Mouse (Mus musculus) WW6 (cell line): ENCODE measurements around the gene Fgfr2.
"Not testable (repeated sequence)": the region's sequence is repeated elsewhere in the genome, so short reads cannot be mapped to it uniquely, and the experiment has no call there.

ENCODE experiments used
- DNase-seq: peaks from one replicate; pipeline ENCODE4 v3.0.0-alpha.2; 2013; ENCODE audit warnings: low read depth, low spot score

Gene Fgfr2

DNA sequence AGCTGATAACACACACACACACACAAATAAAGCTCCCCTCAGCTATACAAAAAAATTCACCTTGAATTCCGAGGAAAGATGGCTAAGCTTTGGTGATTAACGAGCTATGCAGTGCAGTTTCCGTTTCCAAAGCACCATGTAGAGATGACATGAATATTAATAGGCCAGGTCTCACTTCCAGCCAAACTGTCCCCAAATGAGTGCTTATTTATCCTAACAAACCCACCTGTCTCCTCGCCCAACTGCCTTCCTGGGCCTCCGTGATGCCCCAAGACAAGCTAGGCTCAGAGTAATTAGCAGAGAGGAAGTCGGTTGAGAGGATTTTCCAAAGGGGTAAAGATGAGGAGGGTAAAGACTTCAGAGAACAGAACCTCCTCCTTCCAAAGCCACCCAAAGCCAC is 2652.1 kb downstream of the Fgfr2 start:
- no peak for DNase-seq

DNA sequence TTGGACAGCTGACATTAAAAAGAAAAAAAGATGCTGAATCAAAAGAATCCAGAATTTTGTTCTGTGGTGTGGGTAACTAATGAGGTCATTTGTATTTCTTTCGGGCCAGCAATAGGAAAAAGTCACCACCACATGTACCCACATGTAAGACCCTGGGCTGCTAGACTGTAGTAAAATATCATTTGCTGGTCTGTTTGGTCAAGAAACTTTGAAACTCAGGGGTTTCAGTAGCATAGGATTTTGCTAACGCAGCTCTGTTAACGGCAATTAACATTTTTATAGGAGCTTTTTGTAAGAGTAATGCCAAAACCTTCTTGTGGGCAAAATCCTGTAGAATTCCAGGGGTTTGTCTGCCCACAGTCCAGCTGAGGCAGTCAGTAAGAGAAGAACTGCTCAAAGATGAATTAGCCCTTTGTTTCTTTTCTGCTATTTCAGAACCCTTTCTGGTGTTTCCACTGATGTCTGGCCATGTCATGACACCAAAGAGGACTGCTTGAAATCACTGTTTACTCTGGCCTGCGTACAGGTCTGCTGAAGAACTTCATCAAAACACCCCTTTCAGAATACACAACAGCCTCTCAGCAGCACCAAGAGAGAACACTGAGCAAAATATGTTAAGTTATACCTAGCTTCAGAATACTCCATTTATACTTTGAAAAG is 2667.4 kb downstream of the Fgfr2 start:
- no peak for DNase-seq

DNA sequence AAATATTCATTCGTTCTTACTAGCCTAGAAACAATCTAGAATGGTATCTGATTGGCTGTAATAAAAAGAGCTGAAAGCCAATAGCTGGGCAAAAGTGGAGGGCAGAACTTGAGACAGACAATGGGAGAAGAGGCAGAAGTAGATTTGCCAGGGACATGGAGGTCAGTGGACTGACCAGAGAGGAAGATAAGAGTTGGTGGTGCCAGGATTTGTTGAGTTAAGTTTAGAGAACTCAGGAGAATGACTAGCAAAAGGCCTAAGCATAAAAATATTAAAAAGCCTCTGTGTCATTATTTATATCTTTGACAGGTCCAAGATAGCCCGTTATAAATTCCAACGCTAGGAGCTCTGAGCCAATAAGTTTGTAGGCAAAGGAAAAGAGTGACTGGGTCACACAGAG is 2668.9 kb downstream of the Fgfr2 start:
- DNase-seq: no peak

DNA sequence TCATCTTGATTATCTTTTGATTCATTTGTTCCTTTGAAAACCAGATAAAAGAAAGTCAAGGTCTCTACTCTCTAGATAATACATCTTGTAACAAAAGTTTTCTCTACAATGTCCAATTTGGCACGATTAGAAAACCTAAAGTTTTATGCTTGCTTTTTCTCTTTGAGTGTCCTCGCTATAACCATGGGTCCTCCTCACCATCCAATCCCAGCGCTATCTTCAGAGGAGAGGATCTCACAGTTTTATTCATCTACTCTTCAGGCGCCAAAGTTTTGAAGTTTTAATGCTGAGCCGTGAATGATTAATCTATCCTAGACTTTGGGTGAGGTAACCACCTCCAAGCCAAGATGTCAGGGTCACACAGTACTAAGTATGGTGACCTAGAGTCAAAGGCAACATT is 2687.4 kb downstream of the Fgfr2 start:
- DNase-seq: no peak

DNA sequence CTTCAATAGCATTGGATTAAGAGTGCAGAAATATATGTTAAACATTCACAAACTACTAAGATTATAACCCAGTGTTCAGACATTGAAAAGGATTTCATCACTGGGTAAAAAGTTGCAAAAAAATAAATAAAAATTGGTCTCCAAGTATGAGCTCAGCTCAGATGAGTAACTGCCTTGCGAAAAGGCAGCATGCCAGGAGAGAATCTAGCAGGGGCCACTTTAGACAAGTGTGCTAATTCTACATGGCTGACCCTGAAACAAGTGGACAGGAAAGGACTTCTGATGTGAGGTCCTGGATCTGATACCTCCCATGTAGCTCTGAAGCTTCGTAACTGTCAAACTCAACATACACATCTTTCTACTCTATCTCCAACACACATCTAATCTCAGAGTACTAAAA is 2691.0 kb downstream of the Fgfr2 start:
- DNase-seq: no peak

DNA sequence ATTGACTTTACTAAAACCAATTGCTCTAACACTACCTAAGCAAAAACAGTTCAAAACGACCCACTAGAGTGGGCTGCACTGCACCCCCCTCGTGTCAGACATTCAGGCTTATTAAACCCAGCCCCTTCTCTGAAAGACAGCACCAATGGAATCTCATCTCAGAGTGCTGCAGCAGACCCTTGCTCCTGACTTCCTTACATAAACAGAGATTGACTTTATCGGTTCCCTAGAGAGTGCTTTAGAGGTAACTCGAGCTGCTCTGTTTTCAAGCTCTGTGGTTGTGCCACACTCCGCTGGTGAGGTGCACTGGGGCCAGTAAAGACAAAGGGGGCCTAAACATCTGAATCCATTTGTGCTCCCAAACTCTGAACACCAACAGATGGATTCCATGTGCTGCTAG is 2696.6 kb downstream of the Fgfr2 start:
- no peak for DNase-seq

DNA sequence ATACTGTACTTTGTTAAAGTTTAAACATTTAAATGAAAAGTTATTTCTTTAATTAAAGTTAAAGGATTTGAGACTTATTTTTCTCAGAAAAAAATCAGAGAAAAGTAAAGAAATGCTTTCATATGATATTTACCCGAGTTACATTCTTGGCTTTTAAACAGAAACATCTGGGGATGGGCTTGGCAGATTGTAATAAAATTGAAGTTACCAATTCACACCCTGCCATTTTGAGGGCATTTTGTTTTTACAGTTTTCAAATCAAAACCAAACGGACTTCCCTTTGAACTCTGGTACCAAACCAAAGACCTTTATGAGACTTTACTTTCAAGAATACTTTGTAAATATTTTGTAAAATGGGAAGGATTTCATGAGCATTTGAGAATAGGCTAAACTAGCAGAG is 2697.2 kb downstream of the Fgfr2 start:
- no peak for DNase-seq

DNA sequence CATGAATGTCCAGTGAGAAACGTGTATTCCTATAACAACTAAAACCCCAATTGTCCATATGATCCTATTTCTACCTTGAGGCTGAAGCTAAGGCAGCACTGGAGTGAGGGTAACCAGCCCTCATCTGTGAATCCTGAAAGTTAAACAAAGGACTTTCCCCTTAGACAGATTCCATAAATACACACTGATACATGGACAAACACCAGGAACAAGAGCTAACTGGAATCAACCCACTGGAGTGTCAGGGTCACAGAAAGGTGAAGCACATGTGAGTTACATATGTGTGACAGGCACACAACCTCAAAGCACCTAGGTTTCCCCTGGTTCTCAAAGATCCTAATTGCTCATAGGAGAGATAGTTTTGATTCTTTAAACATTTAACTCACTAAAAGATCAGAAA is 2703.2 kb downstream of the Fgfr2 start:
- DNase-seq: no peak

DNA sequence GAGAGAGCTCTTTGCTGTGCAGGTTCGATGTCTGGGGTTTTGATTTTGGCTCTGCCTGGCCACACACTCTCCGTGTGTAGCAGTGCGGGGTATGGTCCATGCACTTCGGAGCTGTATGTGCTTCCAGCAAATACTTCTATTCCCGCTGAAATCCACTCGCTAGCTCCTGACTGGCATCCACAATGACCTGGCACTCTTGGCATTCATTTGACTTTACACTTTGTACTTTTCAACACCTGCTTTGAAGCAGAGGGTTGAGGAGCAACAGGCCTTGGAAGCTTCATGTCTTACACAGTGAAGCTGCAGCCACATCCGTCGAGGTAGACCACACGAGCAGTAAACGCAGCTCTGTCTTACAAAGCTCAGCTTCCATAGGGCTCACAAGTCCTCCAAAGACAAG is 2715.5 kb downstream of the Fgfr2 start:
- DNase-seq: no peak

DNA sequence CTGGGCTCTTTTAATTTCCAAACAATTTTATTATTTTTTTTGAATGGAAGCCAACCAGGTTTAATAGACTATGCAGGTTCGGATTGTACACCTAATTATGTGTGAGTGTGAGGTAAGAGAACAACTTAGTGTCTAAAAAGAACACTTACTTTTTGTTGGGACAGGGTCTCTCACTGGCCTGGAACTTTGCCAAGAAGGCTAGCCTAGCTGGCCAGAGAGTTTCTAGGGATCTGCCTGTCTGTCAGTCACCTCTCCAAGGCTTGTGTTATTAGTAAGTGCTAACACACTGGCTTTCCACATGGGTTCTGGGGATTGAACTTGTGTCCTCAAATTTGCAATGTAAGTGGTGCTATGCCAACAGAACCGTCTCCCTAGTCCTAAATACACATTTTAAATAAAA is 2719.8 kb downstream of the Fgfr2 start:
- no peak for DNase-seq

DNA sequence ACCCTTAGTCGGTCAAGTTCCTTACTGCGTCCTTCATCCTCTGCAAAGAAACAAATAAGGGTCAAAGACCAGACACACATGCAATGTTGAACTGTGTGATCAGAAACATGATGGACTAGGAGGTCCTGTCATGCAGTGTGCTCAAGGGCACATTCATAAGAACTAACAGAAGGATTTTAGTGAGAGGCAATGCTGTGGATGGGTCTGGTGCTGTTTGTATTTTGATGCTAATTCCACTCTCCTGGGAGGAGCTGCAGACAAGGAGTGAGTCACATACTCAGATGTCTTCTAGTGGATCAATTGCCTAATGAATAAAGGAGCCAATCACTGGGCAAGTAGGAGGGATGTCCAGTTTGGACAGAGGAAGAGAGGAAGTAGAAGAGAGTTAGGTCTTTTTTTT is 2728.5 kb downstream of the Fgfr2 start:
- DNase-seq: no peak

DNA sequence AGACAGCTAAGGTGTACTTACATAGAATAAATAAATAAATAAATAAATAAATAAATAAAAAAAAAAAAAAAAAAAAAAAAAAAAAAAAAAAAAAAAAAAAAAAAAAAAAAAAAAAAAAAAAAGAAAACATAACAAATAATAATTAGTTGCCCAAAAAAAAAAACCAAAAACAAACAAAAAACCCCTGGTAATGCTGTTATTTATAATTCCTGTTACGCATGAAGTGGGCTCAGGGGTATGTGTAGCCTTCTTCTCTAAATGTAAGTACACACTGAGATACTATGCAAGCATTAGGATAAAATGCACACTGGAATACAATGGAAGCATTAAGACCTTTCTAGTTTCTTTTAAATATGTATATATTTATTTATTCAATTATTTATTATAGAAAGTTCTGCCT is 2733.1 kb downstream of the Fgfr2 start:
- DNase-seq: not testable (repeated sequence)

DNA sequence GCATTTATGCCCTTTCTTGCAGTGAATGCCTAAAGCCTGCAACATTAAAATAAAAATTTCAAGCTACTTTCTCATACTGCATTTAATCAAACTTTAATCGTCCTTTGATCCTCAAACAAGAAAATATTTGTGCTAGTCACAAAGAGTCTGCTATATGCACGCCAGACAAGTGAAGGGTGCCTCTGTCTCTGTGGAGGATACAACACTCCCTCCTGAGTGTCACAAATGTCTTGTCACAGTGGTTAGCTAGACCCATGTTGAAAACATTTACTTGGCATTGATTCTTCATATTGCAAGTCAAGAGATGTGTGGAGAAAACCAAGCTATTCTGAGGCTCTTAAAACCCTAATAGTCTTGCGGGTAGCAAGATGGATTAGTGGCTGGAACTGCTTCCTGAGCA is 2736.8 kb downstream of the Fgfr2 start:
- no peak for DNase-seq

DNA sequence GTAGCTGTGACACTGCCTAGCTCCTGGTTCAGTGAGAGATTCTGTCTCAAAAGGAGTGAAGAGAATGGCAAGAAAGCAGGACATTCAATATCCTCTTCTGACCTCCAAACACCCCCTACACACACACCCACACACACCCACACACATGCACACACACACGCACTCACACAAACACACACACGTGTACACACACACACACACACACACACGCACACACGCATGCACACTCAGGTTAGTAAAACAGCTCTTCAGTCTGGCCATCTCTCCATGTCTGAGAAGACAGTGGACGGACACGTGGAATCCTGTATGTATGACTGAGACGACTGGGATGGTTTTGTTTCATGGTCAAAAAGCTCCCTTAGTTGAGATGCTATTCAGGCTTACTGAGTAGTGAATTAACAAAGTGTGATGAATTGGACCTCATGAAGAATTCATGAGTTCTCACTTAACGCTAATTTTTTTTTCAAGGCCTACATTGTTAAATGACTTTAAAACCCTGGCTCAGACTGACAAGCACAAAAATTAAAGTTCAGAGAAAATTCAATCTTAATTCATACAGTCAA is 2737.3 kb downstream of the Fgfr2 start:
- DNase-seq: no peak

DNA sequence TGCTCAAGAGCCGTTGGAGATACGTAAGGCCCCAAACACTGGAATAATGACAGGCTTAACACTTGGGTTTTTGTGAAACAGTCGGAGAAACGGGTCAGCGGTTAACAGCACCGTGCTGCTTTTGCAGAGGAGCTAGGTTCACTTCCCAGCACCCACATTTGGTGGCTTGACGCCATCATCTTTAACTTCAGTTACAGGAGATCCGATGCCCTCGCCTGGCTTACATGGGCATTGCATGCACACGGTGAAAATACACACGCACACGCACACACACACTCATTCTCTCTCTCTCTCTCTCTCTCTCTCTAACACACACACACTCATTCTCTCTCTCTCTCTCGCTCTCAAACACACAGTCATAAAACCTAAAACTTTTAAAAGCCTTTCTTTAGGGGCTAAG is 2741.0 kb downstream of the Fgfr2 start:
- no peak for DNase-seq

DNA sequence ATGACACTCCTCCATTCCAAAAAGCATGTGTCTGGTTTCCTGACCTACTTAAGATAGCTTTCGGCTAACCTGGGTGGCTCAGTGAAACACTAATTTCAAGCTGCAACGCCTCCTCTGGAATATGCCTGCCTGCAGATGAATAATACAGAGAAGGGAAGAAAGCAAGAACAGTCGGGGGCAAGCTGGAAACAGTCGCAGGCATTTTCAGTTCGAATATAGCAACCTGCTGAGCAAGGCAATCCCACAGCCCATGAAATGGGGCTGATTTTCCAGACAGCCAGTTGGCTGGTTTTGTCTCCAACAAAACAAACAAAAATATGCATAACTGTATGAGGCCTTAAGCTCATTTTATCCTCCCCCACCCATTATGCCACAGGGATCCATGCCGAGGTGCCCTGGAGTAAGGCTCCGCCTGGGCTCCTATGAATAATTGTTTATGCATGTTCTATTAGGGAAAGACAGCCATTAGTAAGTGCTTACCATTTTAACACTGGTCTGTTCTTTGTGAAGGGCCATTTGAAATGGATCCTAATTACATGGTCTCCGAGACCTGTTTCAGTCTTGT is 2741.7 kb downstream of the Fgfr2 start:
- DNase-seq: no peak

DNA sequence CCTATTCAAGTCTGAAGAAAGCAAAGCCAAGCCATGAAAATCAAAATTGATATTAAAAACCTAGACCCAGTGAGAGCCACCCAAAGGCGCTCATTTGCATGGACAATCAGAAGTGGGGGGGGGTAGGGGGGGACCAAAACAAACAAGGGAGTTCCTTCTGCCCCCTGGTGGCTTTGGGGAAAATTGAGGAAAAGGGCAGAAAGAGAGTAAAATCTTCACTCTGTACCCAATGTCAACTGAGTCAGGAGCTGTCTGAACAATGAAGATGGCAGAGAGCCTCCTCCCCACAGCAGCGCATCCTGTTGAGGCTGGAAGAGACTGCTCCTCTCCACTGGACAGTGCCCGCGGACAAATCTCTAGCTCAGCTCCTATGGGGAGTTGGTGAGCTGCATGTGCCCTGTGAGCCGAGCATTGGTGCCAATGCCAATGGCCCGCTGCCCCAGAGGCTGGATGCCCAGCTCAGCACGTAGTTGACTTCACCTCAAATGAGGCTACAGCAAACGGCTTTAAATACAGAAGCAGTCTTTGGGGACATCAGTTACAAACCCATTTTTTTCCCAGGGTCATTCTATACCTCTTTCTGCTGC is 2742.3 kb downstream of the Fgfr2 start:
- no peak for DNase-seq

DNA sequence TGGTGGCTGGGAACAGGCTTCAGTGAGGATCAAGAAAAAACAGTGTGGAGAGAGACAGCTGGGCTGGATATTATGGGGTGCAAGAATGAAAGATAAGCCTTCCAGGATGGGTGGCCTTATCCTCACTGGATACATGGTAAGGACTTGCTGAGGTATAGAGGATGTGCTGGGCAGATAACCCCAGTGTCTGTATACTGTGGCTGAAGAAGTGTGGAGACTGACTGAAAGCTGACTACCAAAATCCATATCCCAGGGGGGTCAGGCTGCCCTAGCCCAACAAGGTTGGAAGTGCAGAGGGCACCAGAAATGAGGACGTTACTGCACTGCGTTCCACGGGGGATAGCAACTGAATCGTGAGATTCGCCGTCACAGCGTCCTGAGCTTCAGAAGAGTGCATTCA is 2742.8 kb downstream of the Fgfr2 start:
- DNase-seq: no peak

DNA sequence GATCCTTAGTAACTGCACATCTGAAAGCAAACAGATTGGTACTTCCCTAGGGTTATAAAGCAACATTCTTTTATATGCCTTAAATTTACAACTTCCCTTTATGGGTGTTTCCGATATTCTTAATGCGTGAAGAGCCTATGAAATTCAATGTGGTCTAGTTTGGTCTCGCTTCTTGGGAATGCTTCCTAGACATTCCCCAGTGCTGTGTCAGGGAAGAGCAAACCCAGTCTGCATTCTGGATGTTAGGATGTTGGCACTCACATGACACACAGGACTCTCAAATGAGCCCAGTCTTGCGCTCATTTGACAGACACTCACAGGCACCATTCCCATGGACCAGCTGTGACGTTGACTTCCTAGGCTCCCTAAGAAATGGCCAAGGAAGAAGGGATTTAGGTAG is 2743.3 kb downstream of the Fgfr2 start:
- no peak for DNase-seq

DNA sequence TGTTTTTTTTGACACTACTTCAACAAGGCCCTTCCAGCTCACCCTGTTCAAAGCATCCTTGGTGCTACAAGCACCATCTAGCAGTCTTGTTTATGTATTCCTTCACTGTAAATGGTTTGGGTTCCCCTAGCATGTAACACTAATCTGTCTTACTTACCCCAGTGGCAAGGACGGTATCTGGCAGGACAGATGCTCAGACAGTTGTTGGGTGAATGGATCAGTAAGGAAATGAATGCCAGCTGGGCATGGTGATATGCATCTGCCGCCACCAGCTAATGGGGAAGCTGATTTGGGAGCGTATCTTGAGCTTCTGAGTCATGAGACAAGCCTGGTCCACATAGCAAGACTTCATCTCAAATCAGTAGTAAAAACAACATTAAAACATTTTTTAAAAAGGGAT is 2744.8 kb downstream of the Fgfr2 start:
- DNase-seq: no peak

DNA sequence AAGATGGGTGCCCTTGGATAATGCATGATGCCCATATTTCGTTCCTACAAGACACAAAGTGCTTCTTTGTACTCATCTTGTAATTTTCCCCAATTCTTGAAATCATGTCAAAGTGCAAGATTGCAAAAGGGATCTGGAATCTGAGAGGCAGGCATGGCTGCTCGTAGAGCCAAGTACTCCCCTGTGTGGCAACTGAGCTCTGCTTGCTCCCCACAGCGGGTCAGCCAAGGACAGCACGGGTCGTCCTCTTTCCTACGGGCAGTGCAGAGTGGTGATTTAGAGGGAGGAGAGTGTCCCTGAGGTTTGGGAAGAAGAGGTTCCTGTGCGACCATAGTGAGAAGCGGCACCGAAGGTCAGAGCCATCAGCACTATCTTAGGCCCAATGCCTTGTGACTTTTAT is 2748.8 kb downstream of the Fgfr2 start:
- DNase-seq: no peak

DNA sequence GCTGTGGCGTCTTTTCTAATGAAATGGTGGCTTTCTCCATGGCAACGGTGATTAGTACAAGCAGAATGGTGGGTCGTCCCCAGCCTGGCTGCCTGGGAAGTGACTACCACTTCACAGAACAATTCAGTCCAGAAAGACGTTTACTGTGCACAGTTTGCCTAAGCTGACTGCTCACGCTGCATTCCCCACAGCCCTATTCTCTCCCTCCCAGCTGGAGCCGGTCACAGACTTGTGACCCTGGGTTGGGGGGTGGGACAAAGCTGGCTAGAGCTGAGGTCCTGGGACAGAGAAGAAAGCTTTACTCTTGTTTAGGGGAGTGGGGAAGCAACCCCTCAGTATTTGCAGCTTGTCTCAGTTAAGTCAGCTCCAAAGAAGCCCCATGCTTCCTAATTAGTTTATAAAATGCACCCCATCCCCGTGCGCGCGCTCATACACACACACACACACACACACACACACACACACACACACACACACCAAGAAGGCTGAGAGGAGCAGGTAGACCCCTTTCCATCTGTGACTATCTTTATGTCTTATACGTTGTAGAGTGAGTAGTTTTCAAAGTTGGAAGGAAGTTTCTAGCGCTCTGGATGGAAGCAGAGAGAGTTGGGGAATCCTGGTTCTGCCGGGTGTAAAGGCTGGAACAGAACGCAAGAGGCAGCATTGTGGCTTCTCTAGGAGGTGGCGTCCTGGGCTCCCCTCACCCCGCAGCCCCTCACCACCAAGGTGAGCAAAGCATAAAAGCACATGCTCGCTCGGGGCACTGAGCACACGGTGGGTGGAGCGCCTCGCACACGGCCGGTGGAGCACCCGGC is 2754.1 kb downstream of the Fgfr2 start:
- DNase-seq: no peak
